Mouse (Mus musculus): ENCODE results near the gene 9530077C05Rik.

Gene 9530077C05Rik

DNA sequence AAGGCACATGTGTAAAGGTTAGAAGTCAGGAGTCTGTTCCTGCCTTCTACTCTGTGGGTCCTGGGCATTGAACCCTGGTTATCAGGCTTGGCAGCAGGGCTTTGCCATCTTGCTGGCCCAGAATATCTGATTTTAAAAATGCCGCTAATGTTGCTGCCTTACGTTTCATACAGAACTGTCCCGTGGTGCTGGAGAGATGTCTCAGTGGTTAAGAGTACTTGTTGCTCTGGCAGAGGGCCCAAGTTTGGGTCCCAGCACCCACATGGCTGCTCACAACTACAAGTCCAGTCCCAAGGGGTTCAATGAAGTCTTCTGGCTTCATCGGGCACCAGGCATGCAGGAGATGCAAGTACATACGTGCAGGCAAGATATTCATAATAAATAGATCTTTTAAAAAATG lies 54.9 kb downstream of the 9530077C05Rik start:
- DNase-seq = no peak

DNA sequence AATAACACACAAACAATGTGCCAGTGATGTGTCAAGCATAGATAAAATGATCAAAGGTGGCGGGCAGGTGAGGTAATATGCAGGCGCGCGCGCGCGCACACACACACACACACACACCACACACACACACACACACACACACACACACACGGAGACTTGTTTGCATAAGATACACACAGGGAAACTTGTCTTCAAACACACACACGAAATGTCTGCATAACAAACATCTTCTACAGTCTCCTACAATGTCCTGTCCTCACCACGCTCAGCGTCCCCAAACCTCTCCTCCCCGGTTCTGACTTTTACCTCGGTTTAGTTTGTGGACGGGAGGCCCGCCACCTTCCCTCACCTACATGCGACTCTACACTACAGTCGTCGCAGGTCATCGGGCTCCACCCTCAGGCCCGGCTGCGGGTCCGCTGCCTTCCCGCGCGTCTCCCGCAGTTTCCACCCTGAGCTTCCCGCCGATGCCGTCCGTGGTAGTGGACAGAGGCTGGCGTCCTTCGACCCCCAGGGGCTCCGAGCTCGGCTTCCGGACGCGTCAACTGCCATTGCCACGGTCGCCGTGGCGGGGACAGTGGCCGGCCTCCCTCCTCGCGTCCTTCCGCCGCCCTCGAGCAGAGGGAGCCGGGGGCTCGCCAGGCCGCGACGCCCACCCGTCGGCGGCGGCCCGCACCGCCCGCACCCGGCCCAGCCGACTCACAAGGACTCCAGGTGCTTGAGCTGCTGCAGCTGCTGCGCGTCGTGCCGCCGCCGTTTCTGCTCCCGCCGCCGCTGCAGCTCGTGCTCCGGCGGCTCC lies 56.3 kb downstream of the 9530077C05Rik start:
- DNase-seq = peak; percentile 56

DNA sequence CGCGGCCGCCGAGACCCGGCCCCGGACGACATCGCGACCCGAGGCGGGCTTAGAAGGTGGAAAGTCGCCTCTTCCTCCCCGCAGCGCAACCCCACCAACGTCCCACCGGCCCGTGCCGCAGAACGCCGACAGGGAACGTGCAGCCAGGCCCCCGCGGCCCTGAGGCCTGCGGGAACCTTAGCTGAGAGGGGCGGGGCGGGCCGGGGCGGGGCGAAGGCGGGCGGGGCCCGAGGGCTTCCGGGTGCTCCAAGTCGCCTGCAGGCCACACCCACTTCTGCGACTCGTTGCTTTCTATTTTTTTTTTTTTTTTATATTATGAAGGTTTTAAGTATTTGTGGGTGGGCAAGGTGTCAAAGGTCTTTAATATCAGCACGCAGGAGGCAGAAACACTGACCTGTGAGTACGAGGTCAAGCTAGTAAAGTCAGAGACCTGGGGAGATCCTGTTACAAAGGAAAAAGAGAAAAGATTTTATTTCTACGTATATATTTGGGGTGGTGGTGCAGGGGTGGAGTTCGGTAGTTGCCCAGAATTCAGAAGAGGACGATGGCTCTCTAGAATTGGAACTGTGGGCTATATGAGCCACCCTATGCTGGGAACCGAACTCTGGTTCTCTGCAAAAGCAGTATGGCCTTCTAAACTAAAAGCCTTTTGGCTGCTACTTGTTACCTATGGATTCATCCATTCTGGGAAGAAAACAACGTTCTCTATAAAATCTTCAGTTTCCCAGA lies 57.0 kb downstream of the 9530077C05Rik start:
- peak; percentile 84 for DNase-seq

DNA sequence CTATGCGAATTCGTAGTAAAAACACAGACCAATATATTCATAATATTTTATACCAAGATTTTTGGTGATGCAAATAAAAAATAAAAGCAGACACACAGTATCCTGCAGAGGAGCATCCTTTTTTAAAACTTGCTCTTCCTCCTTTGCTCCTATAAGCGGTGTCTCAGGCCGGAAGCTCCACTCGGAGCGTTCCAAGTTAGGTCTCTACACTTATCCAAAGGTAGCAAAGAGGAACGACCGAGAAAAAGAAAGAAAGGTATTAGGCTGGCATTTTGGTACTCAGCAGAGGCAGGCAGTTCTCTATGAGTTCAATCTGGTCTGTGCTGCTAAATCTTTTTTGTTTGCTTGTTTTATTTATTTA lies 57.6 kb downstream of the 9530077C05Rik start:
- DNase-seq = no peak

DNA sequence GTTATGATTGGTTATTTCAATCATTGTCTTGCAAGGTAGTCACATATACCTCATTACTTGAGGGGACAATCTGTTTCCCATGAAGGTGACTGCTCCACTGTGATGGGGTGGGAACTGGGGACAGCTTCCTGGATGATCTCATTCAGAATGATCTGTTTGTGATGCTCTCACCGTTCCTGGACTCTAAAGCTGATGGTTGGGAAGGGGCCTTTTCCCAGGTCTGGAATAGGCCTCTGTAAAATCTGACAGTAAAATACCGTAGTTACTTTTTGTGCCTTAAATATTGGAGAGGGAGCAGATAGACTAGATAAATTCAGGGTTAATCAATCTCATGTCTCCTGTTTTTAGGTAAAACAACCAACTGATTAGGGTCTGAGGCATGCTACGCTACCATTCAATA lies 58.3 kb downstream of the 9530077C05Rik start, which contains the start of gene Rp9:
TSS of gene Rp9 (minus strand) at position 101 of the 400 bp plus-strand sequence.
- DNase-seq = no peak

DNA sequence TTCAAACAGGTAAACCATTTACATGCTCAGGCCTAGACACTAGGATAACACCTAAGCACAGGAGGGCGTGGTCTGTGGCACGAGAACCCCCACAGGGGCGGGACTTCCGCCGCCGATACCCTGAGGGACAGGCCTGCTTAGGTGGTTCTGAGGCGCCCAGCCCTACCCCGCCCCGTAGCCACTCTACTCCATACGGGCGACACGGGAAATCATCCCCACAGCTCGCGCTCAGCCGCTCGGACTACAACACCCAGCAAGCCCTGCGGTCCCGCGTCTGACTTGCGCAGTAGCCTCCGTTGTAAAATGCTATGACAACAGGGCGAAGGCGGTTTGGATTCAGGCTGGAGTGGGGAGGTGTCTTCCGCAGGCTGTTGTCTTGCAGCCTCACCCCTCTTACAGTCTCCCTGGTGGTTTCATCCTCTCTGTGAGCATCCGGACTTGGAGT lies 64.1 kb downstream of the 9530077C05Rik start, which contains the start of gene Bbs9:
TSS of gene Bbs9 (plus strand) at position 292 of the 445 bp plus-strand sequence.
- peak; percentile 95 for DNase-seq

DNA sequence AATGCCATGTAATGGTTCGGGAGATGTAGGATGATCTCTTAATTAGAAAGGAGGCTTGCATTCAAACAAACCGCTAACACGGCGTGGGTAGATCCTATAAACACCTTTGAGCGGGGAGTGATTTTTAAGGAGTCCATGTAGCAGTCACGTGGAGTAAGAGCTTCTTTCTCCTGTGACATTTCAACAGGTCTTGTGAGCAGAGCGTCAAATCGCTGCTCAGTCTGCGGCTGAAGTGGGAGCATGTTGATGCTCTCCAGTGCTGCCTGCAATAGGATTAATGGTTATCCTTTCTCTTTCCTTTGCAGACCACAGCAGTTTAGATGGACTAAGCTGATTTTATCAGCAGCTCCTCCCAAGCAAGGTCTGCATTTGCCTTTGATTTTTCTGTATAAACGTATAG lies 65.0 kb downstream of the 9530077C05Rik start:
- peak; percentile 6 for DNase-seq

DNA sequence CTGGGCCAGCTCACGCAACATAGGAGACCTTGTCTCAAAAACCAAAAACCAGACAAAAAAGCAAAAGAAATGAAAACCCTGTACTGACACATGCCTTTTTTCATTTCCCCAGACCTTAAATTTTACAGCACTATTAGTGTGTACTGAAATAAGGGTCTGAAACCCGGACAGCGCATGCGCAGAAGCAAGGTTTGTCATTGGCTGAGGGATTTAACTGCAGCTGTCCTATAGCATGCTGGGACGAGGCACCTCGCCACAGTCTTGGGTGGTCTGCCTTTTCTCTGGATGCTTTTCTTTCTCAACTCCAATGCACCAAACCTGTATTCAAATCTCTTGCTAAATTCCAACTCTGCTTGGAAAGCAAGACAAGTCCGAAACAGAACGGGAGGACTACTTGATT lies 67.6 kb downstream of the 9530077C05Rik start:
- DNase-seq = no peak

DNA sequence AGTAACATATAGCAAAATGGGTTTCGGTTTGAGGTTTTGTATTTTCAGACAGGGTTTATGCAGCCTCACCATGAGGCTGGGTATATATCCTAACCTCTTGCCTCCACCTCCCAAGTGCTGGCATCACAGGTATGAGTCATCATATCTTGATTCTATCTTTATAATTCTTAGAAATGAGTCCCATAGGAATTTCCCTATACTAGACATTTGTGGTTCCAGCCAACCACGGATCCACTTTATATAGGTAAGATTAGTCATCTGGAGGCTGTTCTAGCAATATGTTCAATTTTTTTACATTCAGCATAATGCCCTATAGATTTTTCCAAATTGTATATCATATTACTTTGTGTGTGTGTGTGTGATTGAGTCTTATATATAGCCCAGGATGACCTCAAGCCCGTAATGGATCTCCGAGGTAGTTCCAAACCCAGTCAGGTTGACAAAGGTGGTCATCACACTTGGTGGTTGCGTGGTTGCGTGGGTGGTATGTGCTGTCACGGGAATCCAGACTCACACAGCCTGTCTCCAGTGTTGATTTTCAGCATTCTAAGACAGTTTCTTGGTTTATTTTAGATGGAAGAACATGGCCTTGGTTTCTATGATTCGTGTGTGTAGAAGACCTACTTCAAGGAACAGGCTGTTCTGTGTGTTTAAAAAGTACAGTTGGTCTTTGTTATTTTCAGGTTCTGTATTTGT lies 72.7 kb downstream of the 9530077C05Rik start:
- DNase-seq = no peak

DNA sequence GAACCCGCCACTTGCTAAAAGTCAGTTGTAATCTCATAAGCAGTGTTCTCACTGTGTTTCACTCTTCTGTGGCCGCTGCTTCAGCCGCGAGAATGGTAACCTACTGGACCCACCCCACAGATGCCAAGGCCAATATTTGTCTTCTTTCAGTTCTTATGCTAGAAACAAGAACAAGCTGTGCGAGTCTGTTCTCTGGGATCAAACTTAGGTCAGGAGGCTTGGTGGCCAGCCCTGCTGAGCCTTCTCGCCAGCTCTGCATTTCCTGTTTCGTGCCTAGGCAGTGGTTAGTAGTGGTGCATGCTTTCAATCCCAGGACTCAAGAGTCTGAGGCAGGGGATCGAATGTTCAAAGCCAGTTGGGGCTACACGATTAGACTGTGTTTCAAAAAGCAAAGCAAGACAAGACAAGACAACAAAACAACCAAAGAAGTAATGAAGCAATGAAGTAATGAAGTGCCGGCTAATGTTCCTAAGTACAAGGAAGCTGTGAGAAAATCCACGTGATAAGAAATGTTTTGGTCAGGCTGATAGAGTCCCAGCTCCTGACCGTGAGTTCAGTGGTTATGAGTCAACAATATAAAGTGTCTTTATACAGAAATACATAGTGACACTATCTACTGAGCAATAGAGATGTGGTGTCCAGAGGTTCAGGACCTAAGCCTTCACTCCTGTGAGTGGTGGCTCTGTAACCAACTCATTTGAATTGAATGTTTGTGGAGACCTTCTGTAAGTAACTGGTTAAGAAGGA lies 73.4 kb downstream of the 9530077C05Rik start:
- DNase-seq = no peak

DNA sequence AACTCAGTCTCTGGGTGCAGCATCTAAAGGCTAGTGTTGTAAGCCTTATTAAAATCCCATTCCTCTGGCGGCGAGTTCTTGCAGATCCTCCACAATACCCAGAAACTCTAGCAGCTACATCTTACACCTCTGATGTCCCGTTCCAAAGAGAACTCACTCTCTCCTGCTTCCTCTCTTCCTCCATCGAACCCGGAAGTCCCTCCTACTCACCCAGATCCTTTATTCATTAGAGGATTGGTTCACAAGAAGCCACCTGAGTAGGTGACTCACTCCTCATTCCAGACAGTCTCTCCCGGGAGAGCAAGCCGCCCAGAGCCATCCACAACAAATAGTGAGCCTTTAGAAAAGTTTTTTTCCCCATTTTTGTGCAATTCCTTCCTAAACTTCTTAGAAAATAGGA lies 74.9 kb downstream of the 9530077C05Rik start:
- DNase-seq = no peak

DNA sequence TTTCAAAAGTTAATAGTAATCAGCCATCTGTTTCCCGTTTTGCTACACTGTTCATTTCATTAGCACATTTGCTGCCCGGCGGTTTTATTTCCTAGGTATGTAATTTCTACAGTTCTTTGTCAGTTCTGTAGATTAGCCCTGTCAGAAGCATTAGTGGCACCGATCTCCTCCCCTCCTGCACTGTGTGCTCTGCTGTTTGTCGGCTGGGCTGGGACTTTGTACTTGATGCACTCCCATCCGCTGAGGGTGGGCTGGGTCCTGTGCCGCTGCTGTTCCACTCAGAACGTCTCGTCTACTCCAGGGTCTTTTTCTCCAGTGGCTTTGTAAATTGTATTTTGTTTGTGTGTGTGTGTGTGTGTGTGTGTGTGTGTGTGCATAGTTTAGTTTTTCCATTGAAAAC lies 77.7 kb downstream of the 9530077C05Rik start:
- no peak for DNase-seq
